Mouse (Mus musculus) frontal cortex, adult (tissue): ENCODE results near the gene Gm2564.
A peak's percentile ranks its signal among the peaks of the same experiment; 100 is the strongest.
"Not testable (repeated sequence)": the region's sequence is repeated elsewhere in the genome, so short reads cannot be mapped to it uniquely, and the experiment has no call there.

Experiments used
- ATAC-seq: cut with Nextera tagmentation; 2 replicates; pipeline ENCODE4 v1.9.2; 2017; ENCODE audit warnings: mild to moderate bottlenecking, moderate library complexity, mixed read lengths; ENCODE audit not compliant: low TSS enrichment

Gene Gm2564

GRCm38 (mm10) chr4:42629419-42629818 lies at the start of gene Gm2564:
Gm2564 (plus strand) TSS chr4:42629719.
- not testable (repeated sequence) for ATAC-seq

DNA sequence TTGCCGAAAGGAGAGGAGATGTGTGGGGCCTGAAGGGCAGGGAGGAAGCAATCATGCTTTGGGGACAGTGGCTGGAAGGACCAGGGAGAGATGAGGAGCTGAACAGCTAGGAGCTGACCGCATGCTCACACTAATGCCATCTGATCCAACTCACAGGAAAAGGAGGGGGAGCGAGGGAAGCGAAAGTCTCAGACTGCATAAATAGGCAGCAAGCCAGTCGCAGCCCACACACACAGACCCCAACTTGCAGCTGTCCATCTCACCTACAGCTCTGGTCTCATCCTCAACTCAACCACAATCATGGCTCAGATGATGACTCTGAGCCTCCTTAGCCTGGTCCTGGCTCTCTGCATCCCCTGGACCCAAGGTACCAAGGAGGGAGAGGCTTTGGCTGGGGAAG lies 17.6 kb upstream of the Gm2564 start, which contains the start of gene Gm10591:
Gene Gm10591, plus strand, starts transcription at position 301 of the 400 bp plus-strand sequence.
- ATAC-seq, result not testable (repeated sequence)

DNA sequence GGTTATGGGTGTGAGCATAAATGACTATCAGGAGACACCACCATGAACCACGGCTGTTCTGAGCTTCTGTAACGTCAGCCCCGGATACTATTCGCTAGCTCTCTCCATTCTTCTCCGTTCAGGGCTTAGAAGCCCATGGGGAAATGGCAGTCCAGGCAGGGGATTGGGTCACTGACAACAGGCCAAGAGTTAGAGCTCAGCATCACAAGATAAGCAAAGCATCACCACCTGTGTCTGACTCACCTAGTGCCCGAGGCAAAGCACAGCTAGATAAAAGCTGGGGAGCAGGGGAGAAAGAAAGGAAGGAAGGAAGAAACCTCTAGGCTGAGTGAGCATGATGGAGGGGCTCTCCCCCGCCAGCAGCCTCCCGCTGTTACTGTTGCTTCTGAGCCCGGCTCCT lies 25.4 kb downstream of the Gm2564 start, which contains the start of gene Ccl27b:
Gene Ccl27b, plus strand, starts transcription at position 301 of the 400 bp plus-strand sequence.
- ATAC-seq, result not testable (repeated sequence)

DNA sequence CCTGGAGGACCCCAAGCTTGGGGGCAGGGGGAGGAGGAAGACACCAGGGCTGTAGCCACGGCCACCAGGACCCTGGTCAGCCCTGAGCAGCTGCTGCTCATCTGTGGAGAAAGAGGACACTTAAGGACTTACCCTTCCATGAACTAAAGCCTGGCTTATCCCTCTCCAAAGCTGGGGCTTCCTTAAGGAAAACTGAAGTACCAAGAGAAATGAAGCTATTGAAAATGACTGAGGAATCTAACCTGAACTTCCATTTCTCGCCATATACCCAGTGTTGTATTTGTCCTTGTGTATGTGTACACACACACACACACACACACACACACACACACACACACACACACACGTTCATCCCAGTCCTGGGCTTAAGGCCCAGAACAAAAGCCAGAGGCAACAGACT lies 32.3 kb downstream of the Gm2564 start, which contains the start of gene Il11ra2:
Gene Il11ra2, minus strand, starts transcription at position 101 of the 400 bp plus-strand sequence.
- not testable (repeated sequence) for ATAC-seq

GRCm38 (mm10) chr4:42675415-42675814 lies 45.9 kb downstream of the Gm2564 start:
- not testable (repeated sequence) for ATAC-seq

DNA sequence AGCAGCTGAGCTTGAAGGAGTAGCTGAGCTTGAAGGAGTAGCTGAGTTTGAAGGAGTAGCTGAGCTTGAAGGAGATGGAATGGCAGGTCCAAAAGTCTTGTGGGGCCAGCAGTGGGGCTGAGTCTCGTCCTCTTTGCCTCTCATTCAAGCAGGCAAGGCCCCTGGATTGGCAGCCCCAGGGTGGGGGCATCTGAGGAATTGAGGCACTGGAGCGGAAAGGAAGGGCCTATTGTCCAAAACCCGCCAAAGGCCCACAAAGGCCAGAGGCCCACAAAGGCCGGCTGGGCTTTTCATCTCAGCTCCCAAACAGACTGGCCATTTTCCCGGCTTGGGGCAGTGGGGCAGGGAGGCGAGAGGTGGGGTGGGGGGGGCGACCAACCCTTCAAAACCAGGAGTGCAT lies 49.8 kb downstream of the Gm2564 start:
- ATAC-seq, result not testable (repeated sequence)

DNA sequence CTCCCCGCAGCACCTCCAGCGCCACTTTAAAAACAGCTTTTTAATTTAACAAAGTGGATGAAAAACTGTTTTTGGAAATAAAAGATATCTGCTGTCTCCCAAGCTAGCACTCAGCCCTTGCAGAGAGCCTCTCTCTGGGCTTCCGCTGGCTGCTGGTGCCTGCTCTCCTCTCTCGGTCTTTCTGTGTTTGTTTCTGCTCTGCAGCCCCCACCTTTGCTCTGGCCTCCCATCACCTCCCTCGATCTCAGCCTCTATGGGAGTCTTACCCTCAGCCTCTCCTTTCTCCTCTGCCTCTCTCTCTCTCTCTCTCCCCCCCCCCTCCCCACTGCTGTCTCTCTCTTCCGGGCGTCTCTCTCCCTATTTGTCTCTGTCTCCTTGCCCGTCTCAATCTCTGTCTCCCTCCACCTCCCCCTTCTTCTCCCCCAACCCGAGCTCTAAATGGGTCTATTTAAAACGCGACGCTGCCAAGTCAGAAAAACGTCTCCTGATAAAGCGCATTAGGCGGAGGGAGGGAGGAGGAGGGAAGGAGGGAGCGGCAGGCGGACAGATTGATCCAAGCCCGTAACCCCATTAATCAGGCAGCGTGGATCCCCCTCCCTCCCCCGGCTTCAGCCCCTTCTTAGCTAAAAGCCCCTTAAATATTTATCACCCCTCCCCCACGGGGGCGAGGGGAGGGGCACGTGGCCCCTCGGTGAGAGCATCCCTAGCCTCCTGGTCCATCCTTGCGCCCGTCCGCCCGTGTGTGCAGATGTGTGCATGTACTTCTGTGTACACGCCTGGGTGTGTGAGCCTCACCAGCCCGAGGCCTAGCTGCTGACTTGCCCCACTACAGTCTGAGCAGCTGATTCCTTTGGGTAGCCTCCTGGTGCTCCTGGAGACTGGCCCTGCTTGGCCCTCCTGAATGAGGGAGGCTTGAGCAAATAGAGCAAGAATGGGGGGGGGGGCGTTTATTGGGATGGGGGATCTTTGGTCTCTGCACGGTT lies 51.1 kb downstream of the Gm2564 start:
- peak; percentile 38; the same call in 1 of the 2 replicates for ATAC-seq
